Mouse (Mus musculus) liver, adult 2 months (tissue): ENCODE results near the gene Cep97.

Experiments
- CTCF ChIP-seq: fragments of 200-500 bp; IDR thresholded peaks from 2 replicates; pipeline ENCODE4 v1.5.1; 2011; ENCODE audit warnings: low read depth, low read length, control low read depth
- POLR2A ChIP-seq: fragments of 200-500 bp; IDR thresholded peaks from 2 replicates; pipeline ENCODE4 v1.6.1; 2011; ENCODE audit warnings: low read length, control low read depth; ENCODE audit not compliant: insufficient read depth; ENCODE audit errors: extremely low read depth

- TF ChIP-seq CTCF (peak; percentile 70), POLR2A (no peak)
Measured at GRCm38 (mm10) chr16:55852943-55853727, 81.5 kb downstream of the Cep97 start.
